Mouse (Mus musculus): ENCODE data around the gene Etfbkmt.
A peak's percentile ranks its signal among the peaks of the same experiment; 100 is the strongest.

DNA sequence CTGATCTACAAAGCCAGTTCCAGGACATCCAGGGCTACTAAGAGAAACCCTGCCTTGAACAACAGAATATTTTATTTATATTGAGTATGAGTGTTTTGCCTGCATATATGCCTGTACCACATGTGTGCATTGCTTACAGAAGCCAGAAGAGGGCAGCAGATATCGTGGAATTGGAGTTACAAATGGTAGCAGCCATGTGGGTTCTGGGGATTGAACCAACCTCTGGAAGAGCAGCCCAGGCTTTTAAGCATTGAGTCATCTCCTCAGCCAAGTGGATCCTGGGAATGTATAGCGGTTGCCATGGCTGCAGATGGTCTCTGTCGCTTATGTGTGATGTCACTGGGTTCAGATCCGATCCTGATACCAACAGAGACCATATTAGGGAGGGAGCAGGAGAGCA is 13.0 kb upstream of the Etfbkmt start:
- TF ChIP-seq CHD2 (IDR thresholded peaks at IDR 0.05; ENCODE audit: low read depth, low read length) (no peak), ZC3H11A (IDR thresholded peaks at IDR 0.05; ENCODE audit: borderline replicate concordance, low read depth, low read length) (peak; percentile 90), HCFC1 (IDR thresholded peaks at IDR 0.05; ENCODE audit: borderline replicate concordance, insufficient read depth, low read length) (0 out of 2 replicates have a peak, but pooled peaks have one; percentile 25)
